Mouse (Mus musculus) ovary, postnatal 14 days (tissue): Measurements from ENCODE around the gene Bmf.

ENCODE experiments used
- DNase-seq: peaks from one replicate; pipeline ENCODE4 v3.0.0; 2022; ENCODE audit warnings: low spot score

The Bmf gene

GRCm38 (mm10) chr2:118545242-118546103 is 4.0 kb downstream of the Bmf start:
- peak; percentile 89 for DNase-seq

- DNase-seq, result no peak
These were observed 5.3 kb downstream of the Bmf start for GRCm38 (mm10) chr2:118543893-118544799.

GRCm38 (mm10) chr2:118542971-118543573 is 6.4 kb downstream of the Bmf start:
- no peak for DNase-seq

GRCm38 (mm10) chr2:118541716-118542115 is 7.8 kb downstream of the Bmf start:
- DNase-seq, result no peak

GRCm38 (mm10) chr2:118540691-118541117 is 8.8 kb downstream of the Bmf start:
- no peak for DNase-seq

GRCm38 (mm10) chr2:118539881-118540516 is 9.5 kb downstream of the Bmf start:
- no peak for DNase-seq

- DNase-seq, result no peak
These were observed 10.4 kb downstream of the Bmf start for GRCm38 (mm10) chr2:118539040-118539439.

- no peak for DNase-seq
These were observed 12.3 kb downstream of the Bmf start for GRCm38 (mm10) chr2:118537226-118537625.

- DNase-seq, result no peak
These were observed 12.9 kb downstream of the Bmf start for GRCm38 (mm10) chr2:118536553-118536952.

- DNase-seq, result no peak
These were observed 13.4 kb downstream of the Bmf start for GRCm38 (mm10) chr2:118536111-118536510.

GRCm38 (mm10) chr2:118533969-118534368 is 15.5 kb downstream of the Bmf start:
- no peak for DNase-seq

- DNase-seq, result no peak
These were observed 16.4 kb downstream of the Bmf start for GRCm38 (mm10) chr2:118532855-118533675.

GRCm38 (mm10) chr2:118532401-118532800 is 17.1 kb downstream of the Bmf start:
- DNase-seq, result no peak

- no peak for DNase-seq
These were observed 19.9 kb downstream of the Bmf start for GRCm38 (mm10) chr2:118529466-118530181.

GRCm38 (mm10) chr2:118526545-118526944 is 22.9 kb downstream of the Bmf start:
- DNase-seq, result no peak

- DNase-seq, result no peak
These were observed 24.7 kb downstream of the Bmf start for GRCm38 (mm10) chr2:118524811-118525210.

GRCm38 (mm10) chr2:118523163-118523730 is 26.2 kb downstream of the Bmf start:
- no peak for DNase-seq

GRCm38 (mm10) chr2:118522265-118522664 is 27.2 kb downstream of the Bmf start:
- DNase-seq, result no peak

- no peak for DNase-seq
These were observed 29.2 kb downstream of the Bmf start for GRCm38 (mm10) chr2:118520042-118520933.
